Mouse (Mus musculus): ENCODE data around the gene Rab21.

DNA sequence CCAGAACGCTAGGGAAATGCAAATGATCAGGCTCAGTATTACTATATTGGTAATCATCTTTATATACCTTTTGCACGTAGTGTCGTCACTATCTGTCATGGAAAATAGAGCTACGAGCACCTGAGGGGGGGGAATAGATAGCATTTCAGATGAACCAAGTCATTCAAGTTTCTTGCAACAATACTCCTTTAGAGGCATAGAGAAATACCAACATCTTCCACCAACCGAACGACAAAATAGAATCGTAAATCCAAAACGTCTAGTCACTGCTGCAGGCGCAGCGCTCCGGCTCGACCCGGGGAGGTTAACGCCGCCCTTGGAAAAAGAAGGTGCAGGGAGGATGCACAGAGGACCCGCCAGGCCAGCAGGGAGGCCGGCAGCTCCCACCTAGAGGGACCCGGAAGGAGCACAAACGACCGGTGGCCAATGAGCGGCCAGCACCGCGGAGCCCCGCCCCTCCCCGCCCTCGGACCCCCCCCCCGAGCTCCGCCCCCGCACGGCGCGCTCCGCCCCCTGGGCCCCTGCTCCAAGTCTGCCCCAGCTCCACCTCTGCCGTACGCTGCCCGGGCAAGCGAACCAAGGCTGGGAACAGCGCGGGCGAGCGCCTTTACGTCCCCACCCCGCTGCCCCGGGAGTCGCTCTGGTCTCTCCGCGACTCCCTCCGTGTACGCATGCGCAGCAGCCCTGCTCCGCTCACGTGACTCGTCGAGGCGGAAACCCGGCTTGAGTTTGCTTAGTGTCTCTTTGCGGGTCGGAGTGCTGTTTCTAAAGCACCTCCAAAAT, 46.6 kb upstream of the Rab21 start, which contains the start of gene Tmem19:
- TF ChIP-seq CTCF (IDR thresholded peaks at IDR 0.05; ENCODE audit: borderline replicate concordance, extremely low read depth, insufficient read depth, insufficient read length) (peak; percentile 8; the same call in 1 of the 2 replicates), POLR2A (IDR thresholded peaks at IDR 0.05; ENCODE audit: borderline replicate concordance, extremely low read depth, insufficient read depth, insufficient read length, poor library complexity, severe bottlenecking) (peak; percentile 73)

All from brain, embryonic 14.5 days (tissue).